Mouse (Mus musculus): ENCODE results near the gene BC005624.

DNA sequence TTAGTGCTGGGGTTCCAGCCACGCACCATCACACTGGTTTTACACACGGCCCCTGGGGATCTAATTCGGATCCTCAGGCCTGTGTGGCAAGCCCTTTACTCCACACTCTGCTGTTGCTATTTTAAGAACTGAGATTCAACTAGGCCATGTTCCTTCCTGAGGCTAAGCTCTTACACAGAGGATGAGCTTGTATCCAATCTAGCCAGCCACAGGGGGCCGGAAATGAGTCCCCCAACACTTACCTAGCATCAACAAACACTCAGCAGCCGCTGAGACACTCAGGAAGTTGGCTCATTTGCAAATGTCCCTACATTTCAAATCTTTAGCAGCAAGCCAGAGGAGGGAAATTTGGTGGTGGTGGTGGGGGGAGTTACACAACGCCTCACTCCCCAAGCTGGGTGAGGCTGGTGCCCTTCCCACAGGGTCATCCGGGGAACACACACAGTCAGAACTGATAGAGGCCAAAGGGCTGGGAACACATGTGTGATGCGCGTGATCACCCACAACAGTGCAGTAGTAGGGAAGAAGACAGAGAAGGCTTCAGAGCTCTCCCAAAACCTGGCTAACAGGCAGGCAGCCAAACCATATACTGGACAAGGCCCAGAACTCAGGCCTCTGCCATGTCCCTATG lies 54.7 kb downstream of the BC005624 start:
- TF ChIP-seq POLR2A (IDR thresholded peaks at IDR 0.05; ENCODE audit: insufficient read depth, low read depth, low read length), result no peak
- peak; percentile 19; the same call in 1 of the 2 replicates for TF ChIP-seq CTCF (IDR thresholded peaks at IDR 0.05; ENCODE audit: insufficient read depth, low read depth, low read length)

Data from olfactory bulb, adult 2 months (tissue).